Mouse (Mus musculus): ENCODE measurements at regions not wholly inside any gene's neighbourhood (a gene's known extent, or its start where the extent isn't known, plus 50 kb on each side); places are given as distances from the start of the nearest gene placed in this dataset.

- no peaks in the 10 kb centered on the region for H3K4me1 ChIP-seq (ENCODE audit: control insufficient read depth in 1 of 2, insufficient read depth in 2 of 2)
- no peak overlapping the region for H3K9ac ChIP-seq (ENCODE audit: insufficient read depth, low read depth)
- DNase-seq (ENCODE audit: extremely low read depth): no peak
- no peaks in the 10 kb centered on the region for H3K79me2 ChIP-seq (replicated peaks; ENCODE audit: control insufficient read depth, extremely low read depth, insufficient read depth, poor library complexity, severe bottlenecking)
- H3K27me3 ChIP-seq (replicated peaks): no peaks in the 10 kb centered on the region
- peaks cover 36% of the 10 kb centered on the region for H3K9me3 ChIP-seq (replicated peaks; ENCODE audit: low read length)
- no peak overlapping the region for H3K4me2 ChIP-seq (ENCODE audit: insufficient read depth, low read depth, poor library complexity, severe bottlenecking)
- no peak overlapping the region for H3K4me3 ChIP-seq (replicated peaks in 1 of 3; ENCODE audit: low read depth in 2 of 3, low read length in 2 of 3, poor library complexity in 1 of 3)
- dilution Hi-C loops (cut with MboI; ENCODE audit: extremely low pct_ligation_motif_present, extremely low pct_unique_long_range_greater_than_20kb, low sequenced_read_pairs) (no loop called here), in situ Hi-C loops (cut with MboI; ENCODE audit: low pct_ligation_motif_present, low pct_unique_long_range_greater_than_20kb, low sequenced_read_pairs) (no loop called here)
- H3K36me3 ChIP-seq (replicated peaks in 1 of 2; ENCODE audit: control insufficient read depth in 1 of 2, insufficient read depth in 1 of 2, low read length in 1 of 2): no peaks in the 10 kb centered on the region
- no peak overlapping the region for H3K27ac ChIP-seq (ENCODE audit: insufficient read depth, low read depth)
- TF ChIP-seq ZKSCAN1 (IDR thresholded peaks at IDR 0.05; ENCODE audit: borderline replicate concordance, low read depth, low read length) (no peak), TCF12 (IDR thresholded peaks at IDR 0.05; ENCODE audit: low read depth, low read length) (no peak), NRF1 (IDR thresholded peaks at IDR 0.05; ENCODE audit: low read depth, low read length) (no peak), HCFC1 (IDR thresholded peaks at IDR 0.05; ENCODE audit: low read depth, low read length) (no peak)
These were observed 496.7 kb upstream of the Tenm4 start for GRCm38 (mm10) chr7:95674319-95674718.

DNA sequence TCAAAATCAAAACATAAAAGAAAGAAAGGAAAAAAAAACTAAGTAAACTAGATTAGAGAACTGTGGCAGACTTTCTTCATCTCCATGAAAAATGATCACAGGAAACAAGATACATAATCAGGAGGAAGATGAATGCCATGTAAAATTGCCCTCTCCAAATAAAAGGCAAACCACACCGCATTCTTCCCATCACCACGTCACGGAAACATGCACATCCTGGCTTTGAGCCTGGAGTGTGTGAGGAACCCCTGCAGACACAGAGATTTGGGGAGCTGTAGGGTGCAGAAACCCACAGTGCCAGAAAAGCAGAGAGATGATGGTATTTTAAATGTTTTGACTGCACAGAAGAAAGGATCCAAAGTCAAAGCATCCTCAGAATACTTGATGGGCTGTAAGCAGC, 488.5 kb upstream of the Tenm4 start:
- H3K9me3 ChIP-seq (replicated peaks; ENCODE audit: low read length): peaks cover 53% of the 10 kb centered on the region
- in situ Hi-C loops (cut with MboI; ENCODE audit: low pct_ligation_motif_present, low pct_unique_long_range_greater_than_20kb, low sequenced_read_pairs): no loop called here
- H3K36me3 ChIP-seq (replicated peaks in 1 of 2; ENCODE audit: control insufficient read depth in 1 of 2, insufficient read depth in 1 of 2, low read length in 1 of 2): no peaks in the 10 kb centered on the region
- H3K79me2 ChIP-seq (replicated peaks; ENCODE audit: control insufficient read depth, extremely low read depth, insufficient read depth, poor library complexity, severe bottlenecking): no peaks in the 10 kb centered on the region
- H3K4me2 ChIP-seq (ENCODE audit: insufficient read depth, low read depth, poor library complexity, severe bottlenecking): no peak overlapping the region
- TF ChIP-seq USF1 (IDR thresholded peaks at IDR 0.05; ENCODE audit: low read depth, low read length): no peak
- TF ChIP-seq ZC3H11A (IDR thresholded peaks at IDR 0.05; ENCODE audit: low read depth, low read length): no peak
- TF ChIP-seq SMC3 (IDR thresholded peaks at IDR 0.05; ENCODE audit: low read depth, low read length): no peak
- no peak for TF ChIP-seq TCF12 (IDR thresholded peaks at IDR 0.05; ENCODE audit: low read depth, low read length)
- no peak for TF ChIP-seq NRF1 (IDR thresholded peaks at IDR 0.05; ENCODE audit: low read depth, low read length)
- no peak for TF ChIP-seq ELF1 (IDR thresholded peaks at IDR 0.05; ENCODE audit: low read depth, low read length)
- TF ChIP-seq ZNF384 (IDR thresholded peaks at IDR 0.05; ENCODE audit: low read depth, low read length): no peak
- TF ChIP-seq BHLHE40 (IDR thresholded peaks at IDR 0.05; ENCODE audit: low read depth, low read length): no peak
- TF ChIP-seq MEF2A (IDR thresholded peaks at IDR 0.05; ENCODE audit: borderline replicate concordance, low read depth, low read length): no peak
- no peak for TF ChIP-seq NELFE (IDR thresholded peaks at IDR 0.05; ENCODE audit: low read depth, low read length)
- no peak for TF ChIP-seq RCOR1 (conservative IDR thresholded peaks at IDR 0.05; ENCODE audit: low read depth, low read length)
- no peak for TF ChIP-seq JUND (conservative IDR thresholded peaks at IDR 0.05; ENCODE audit: low read depth, low read length)
- TF ChIP-seq MAZ (IDR thresholded peaks at IDR 0.05; ENCODE audit: low read depth, low read length): no peak
- TF ChIP-seq CHD1 (IDR thresholded peaks at IDR 0.05; ENCODE audit: low read depth, low read length): no peak
- no peak for TF ChIP-seq UBTF (IDR thresholded peaks at IDR 0.05; ENCODE audit: low read depth, low read length)
- TF ChIP-seq CHD2 (IDR thresholded peaks at IDR 0.05; ENCODE audit: low read length): no peak
- no peak for TF ChIP-seq POLR2AphosphoS2 (IDR thresholded peaks at IDR 0.05; ENCODE audit: low read depth, low read length)
- no peak for TF ChIP-seq HCFC1 (IDR thresholded peaks at IDR 0.05; ENCODE audit: low read depth, low read length)
- TF ChIP-seq SIN3A (IDR thresholded peaks at IDR 0.05; ENCODE audit: low read length): no peak
- no peak for TF ChIP-seq MXI1 (IDR thresholded peaks at IDR 0.05; ENCODE audit: low read depth, low read length)
- dilution Hi-C loops (cut with MboI; ENCODE audit: extremely low pct_ligation_motif_present, extremely low pct_unique_long_range_greater_than_20kb, low sequenced_read_pairs): no loop called here
- H3K4me3 ChIP-seq (replicated peaks in 1 of 3; ENCODE audit: low read depth in 2 of 3, low read length in 2 of 3, poor library complexity in 1 of 3): no peak overlapping the region
- DNase-seq (ENCODE audit: extremely low read depth): no peak
- H3K27me3 ChIP-seq (replicated peaks): no peaks in the 10 kb centered on the region
- H3K27ac ChIP-seq (ENCODE audit: insufficient read depth, low read depth): no peak overlapping the region
- H3K9ac ChIP-seq (ENCODE audit: insufficient read depth, low read depth): no peak overlapping the region
- no peaks in the 10 kb centered on the region for H3K4me1 ChIP-seq (ENCODE audit: control insufficient read depth in 1 of 2, insufficient read depth in 2 of 2)
